Mouse (Mus musculus): ENCODE measurements around the gene Map3k10.

Gene Map3k10

DNA sequence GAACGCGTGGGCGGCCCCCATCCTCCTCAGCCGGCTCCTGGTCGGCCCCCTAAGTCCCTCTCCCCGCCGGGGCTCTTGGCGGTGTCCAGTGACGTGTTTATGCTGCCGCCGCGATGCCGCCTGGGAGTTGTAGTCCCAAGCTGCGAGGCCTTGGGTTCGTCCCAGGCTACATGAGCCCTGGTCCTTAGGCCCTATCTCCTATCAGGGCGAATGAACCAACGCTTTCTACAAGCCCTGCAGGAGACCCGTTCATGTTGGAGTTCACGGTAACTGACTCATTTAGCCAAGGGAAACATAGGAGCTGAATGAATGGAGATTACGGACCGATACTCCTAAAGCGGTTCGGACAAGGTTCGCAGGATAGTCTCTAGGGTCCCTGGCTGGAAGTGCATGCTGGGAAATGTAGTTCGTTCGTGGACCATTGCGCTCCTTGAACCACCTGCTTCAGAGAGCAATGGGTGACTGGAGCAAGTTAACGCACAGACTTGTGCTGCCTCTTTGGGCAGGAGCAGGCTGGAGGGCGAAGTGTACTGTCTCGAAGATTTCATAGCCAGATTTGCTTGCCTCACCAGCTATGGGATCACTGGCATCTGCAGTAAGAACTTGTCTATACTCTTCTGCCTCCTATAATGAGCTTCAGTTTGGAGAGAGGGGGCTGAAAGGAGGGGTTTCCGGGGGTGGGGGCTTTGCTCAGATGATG, at the start of gene Map3k10:
Map3k10 (minus strand) TSS at position 77 of the 700 bp plus-strand sequence.
- peak; percentile 93 to 95 for DNase-seq

GRCm38 (mm10) chr7:27721951-27722350, 47.6 kb upstream of the Map3k10 start:
- no peak for DNase-seq

- DNase-seq, result no peak
These were observed 36.0 kb upstream of the Map3k10 start for GRCm38 (mm10) chr7:27710402-27710801.

DNA sequence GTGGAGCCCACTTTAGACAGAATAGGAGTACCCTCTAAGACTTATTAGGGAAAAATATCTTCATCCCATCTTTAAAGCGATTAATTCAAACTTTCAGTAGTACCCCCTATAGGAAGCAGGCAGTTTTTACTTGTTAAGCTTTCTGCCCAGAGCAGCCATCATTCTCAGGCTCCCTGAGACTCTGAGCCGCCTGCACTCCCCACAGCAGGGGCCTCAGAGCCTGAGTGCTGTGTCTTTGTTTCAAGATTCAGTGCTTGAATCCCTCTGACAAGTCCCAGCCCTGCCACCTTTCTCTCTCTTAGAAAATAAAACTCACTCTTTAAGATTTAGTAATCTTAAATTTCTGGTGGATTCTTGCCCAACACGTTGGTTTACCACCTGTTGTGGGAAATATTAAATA, 22.3 kb upstream of the Map3k10 start:
- no peak for DNase-seq

GRCm38 (mm10) chr7:27691076-27691475, 16.7 kb upstream of the Map3k10 start:
- DNase-seq, result peak in 1 of 2 experiments; percentile 43

- DNase-seq, result peak; percentile 92 to 95
These were observed 14.6 kb upstream of the Map3k10 start, which contains the start of gene Zfp607b for GRCm38 (mm10) chr7:27688815-27689612. Zfp607b (plus strand) TSS chr7:27689340.

GRCm38 (mm10) chr7:27688246-27688788, 13.9 kb upstream of the Map3k10 start:
- no peak for DNase-seq

DNA sequence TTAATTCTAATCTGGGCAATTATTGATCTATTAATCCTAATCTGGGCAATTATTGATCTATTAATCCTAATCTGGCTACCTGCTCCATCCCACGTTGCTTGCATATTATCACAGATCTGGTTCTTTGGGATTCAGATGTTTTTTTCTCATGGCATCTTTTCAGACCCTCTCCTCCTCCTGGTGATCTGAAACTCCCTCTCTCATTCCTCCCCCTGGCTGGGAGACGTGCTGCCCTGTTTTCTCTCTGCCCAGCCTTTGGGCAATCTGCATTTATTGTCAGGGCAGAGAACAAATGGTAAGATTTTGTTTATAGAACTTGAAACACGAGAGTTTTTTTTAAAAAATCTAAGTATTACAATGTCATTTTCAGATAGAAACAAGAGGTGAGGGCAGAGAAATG, 13.4 kb upstream of the Map3k10 start:
- no peak for DNase-seq

- DNase-seq, result no peak
These were observed 12.6 kb upstream of the Map3k10 start for GRCm38 (mm10) chr7:27687043-27687442.

DNA sequence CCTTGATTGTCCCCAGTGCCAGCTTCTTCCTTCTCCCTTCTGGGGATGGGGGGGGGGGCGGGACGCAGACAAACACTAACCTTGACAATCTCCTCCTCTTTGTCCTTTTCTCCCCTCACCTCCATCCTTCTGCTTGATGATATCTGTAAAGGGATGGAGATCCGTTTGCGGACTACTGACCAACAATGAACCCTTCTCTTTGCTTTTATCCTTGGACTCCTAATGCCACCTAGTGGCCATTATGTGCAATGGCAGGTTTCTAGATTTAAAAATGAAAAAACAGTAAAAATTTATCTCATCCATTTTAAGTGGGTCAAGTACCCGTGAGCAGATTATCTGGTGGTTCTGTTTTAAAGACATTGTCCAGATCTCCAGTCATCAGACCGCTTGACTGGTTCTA, 11.3 kb upstream of the Map3k10 start:
- no peak for DNase-seq

DNA sequence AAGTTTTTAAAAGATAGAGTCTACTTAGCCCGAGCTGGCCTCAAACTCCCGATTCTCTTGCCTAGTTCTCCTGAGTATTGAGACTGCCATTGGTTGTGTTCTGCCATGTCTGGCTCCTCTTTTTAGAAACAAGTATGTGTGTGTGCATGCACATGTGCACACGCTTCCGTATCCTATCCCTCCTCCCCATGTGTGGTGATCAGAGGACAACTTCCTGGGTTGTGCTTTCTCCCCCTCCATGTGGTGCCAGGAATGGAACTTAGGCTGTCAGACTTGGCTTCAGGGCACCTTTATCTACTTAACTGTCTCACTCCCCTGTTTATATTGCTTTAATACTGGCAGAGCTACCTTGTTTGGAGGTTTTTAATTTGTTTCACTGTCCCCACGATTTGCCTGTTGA, 10.8 kb upstream of the Map3k10 start:
- DNase-seq, result no peak

GRCm38 (mm10) chr7:27683218-27683617, 8.8 kb upstream of the Map3k10 start:
- no peak for DNase-seq

GRCm38 (mm10) chr7:27675222-27675612, 819 bp upstream of the Map3k10 start:
- DNase-seq, result no peak

DNA sequence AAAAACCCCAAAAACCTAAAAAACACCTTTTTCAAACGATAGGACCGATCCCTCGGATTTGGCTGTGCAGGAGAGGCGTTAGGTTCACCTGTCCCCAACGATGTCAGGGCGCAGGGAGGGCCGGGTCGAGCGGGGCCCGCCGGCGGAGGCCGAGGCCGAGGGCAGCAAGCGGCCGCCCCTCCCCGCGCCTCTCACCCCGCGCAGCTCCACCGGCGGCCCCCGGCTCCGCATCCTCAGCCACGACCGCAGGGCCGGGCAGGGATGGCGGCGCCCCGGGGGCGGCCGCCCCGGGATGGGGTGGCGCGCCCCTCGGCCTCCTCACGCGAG, 240 bp downstream of the Map3k10 start:
- no peak for DNase-seq

DNA sequence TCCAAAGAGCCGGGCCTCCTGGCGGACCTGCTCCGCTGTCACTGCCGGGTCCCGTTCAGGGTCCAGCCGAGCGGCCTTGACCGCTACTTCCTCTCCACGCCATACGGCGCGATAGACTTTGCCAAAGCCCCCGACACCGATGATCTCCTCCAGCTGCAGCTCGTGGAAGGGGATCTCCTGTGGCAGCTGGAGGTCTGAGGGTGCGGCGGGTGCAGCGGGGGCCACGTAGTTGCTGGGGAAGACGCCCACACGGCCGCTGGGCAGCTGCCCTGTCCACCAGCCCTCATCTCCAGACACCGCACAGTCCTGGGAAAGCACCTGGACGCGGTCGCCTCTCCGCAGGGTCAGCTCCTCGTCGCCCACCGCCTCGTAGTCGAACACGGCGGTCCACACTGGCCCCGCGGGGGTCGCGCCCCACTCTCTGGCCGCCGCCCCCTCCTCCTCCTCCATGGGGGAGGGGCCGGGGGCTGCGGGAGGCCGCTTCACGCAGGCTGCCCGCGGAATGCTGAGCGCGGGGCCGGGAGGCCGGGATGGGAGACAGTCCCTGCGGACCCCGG, 745 bp downstream of the Map3k10 start:
- peak; percentile 31 to 51 for DNase-seq

DNA sequence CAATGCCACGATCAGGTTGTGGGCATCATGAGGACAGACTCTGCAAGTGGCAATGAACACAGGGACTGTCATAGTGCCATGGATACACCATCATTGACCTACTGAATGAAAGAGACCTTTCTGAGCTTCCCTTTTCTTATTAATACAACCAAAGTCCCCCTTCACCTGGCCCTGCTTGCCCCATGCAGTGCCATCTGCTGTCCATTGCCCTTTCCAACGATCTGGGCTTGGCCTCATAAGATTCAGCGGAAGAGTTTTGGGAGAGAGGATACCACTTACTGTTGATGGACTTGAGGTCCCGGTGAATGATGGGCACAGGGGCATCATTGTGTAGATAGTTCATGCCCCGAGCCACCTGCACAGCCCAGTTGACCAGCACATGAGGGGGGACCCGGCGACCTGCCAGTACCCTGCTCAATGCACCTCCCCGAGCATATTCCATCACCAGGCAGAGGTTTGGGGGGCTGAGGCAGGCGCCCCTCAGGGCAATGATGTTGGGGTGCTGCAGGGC, 1.3 kb downstream of the Map3k10 start:
- DNase-seq, result no peak

DNA sequence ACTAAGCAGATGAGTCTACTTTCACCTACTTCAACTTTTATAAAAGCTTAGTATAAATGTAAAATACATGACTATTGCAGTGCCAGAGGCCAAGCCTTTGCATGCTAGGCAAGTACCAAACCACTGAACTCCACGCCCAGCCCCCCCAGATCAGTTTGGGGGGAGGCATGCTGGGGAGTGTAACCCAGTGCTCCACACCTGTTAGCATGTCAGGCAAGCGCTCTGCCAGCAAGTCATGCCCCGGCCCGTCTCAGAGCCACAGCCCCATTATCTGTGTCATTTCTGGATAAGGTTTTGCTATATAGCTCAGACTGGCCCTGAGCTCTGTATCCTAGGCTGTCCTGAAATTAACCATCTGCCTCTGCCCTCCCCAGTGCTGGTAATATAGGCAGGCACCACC, 12.4 kb downstream of the Map3k10 start:
- no peak for DNase-seq

- no peak for DNase-seq
These were observed 15.4 kb downstream of the Map3k10 start for GRCm38 (mm10) chr7:27658712-27659663.

DNA sequence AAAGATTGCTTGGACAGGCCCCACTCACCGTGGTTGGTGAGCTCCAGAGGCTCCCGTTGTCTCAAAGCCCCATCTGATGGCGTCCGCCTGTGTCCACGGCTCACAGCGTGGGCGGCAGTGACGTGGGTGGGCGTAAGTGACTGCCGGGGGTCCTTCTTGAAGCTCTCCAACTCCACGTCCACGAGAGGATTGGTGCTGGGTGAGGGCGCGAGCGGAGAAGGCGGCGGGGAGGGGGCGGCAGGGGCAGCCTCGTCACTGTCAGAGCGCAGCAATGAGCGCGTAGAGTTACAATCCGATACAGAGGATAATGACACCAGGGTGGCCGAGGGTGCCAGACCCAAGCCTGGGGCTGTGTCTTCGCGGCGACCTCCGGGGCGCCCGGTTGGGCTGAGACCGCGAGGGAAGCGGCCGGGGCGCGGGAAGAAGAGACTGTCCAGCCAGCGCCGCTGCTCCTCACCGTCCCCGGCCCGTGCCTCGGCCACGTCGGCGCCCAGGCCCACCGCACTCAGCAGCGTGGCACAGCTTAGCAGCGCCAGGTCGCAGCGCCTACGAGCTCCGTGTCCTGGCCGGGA, 16.5 kb downstream of the Map3k10 start:
- no peak for DNase-seq

GRCm38 (mm10) chr7:27656600-27656999, 17.8 kb downstream of the Map3k10 start:
- no peak for DNase-seq

- DNase-seq, result no peak
These were observed 18.9 kb downstream of the Map3k10 start for GRCm38 (mm10) chr7:27655545-27655944.

All from lung, postnatal 4 days (tissue).